Mouse (Mus musculus) ES-E14 (cell line): ENCODE measurements around the gene Olfr419.

ENCODE experiments used
- CHD2 ChIP-seq: IDR thresholded peaks from 2 replicates; pipeline ENCODE4 v1.6.1; 2014; ENCODE audit warnings: mild to moderate bottlenecking, low read depth, low read length, inconsistent platforms
- HCFC1 ChIP-seq: IDR thresholded peaks from 2 replicates; pipeline ENCODE4 v1.6.1; 2012; ENCODE audit warnings: low read length, inconsistent platforms, borderline replicate concordance; ENCODE audit not compliant: insufficient read depth
- MAFK ChIP-seq: IDR thresholded peaks from 2 replicates; pipeline ENCODE4 v1.6.1; 2014; ENCODE audit warnings: mild to moderate bottlenecking, low read depth, low read length, inconsistent platforms; ENCODE audit not compliant: insufficient read depth

DNA sequence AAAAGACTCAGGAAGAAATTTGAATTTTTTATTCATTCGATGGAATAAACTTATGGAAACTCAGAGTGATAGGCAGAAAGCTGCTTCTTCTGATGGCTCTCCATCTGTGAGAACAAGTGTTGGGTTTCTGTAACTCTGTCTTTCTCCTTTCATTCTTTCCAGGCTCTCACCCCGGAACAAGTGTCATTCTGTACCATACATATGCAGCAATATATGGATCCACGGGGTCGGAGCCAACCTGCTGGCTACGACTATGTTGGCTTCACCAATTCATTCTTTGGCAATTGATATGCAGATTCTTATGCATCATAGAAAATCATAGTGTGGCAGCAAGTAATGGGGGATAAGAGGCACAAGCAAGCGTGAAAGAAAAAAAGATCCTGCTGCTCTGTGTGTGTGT is 4.7 kb downstream of the Olfr419 start:
- TF ChIP-seq HCFC1 (no peak), MAFK (no peak), CHD2 (no peak)
